Mouse (Mus musculus): ENCODE data around the gene Itpr2. TPM values are rescaled to one million over a fixed set of nuclear protein-coding genes. Genes with fewer than 3 reads are reported as not detected.

Gene Itpr2
- polyA plus RNA-seq, 1 experiment from 2014 or later = 4.1 TPM

GRCm38 (mm10) chr6:146326631-146327030, 175.4 kb downstream of the Itpr2 start:
- H3K9me3 ChIP-seq = no peaks in the 10 kb centered on the region
- no peak overlapping the region for H3K27ac ChIP-seq
- no peak for DNase-seq (ENCODE audit: extremely low spot score, low spot score)
- H3K4me3 ChIP-seq = no peak overlapping the region
- peaks cover 6% of the 10 kb centered on the region; the same call in 1 of the 2 replicates for H3K4me1 ChIP-seq
- WGBS = 92% methylated on average over 8 of the region's 8 CpGs
- no peaks in the 10 kb centered on the region; the same call in 1 of the 2 replicates for H3K36me3 ChIP-seq (replicated peaks)
- no peaks in the 10 kb centered on the region for H3K27me3 ChIP-seq (ENCODE audit: poor library complexity, severe bottlenecking)

- no peaks in the 10 kb centered on the region for H3K9me3 ChIP-seq
- DNase-seq (ENCODE audit: extremely low spot score, low spot score) = no peak
- no peaks in the 10 kb centered on the region for H3K27me3 ChIP-seq (ENCODE audit: poor library complexity, severe bottlenecking)
- H3K4me1 ChIP-seq = peaks cover 6% of the 10 kb centered on the region; the same call in 1 of the 2 replicates
- no peak overlapping the region for H3K4me3 ChIP-seq
- WGBS = 86% methylated on average over 19 of the region's 19 CpGs
- no peaks in the 10 kb centered on the region; the same call in 1 of the 2 replicates for H3K36me3 ChIP-seq (replicated peaks)
- H3K27ac ChIP-seq = no peak overlapping the region
Measured at GRCm38 (mm10) chr6:146324541-146325204, 177.3 kb downstream of the Itpr2 start.

GRCm38 (mm10) chr6:146322555-146322954, 179.5 kb downstream of the Itpr2 start:
- Histone ChIP-seq H3K4me1 (peaks cover 7% of the 10 kb centered on the region; the same call in 1 of the 2 replicates), H3K36me3 (replicated peaks) (no peaks in the 10 kb centered on the region), H3K27ac (no peak overlapping the region), H3K9me3 (no peaks in the 10 kb centered on the region), H3K27me3 (ENCODE audit: poor library complexity, severe bottlenecking) (no peaks in the 10 kb centered on the region), H3K4me3 (no peak overlapping the region)
- DNase-seq (ENCODE audit: extremely low spot score, low spot score) = no peak
- WGBS = 85% methylated on average over 7 of the region's 7 CpGs

- DNase-seq (ENCODE audit: extremely low spot score, low spot score) = no peak
- no peak overlapping the region for H3K4me3 ChIP-seq
- no peaks in the 10 kb centered on the region for H3K36me3 ChIP-seq (replicated peaks)
- no peaks in the 10 kb centered on the region for H3K9me3 ChIP-seq
- H3K4me1 ChIP-seq = peaks cover 13% of the 10 kb centered on the region
- H3K27me3 ChIP-seq (ENCODE audit: poor library complexity, severe bottlenecking) = no peaks in the 10 kb centered on the region
- WGBS = 85% methylated on average over 4 of the region's 4 CpGs
- H3K27ac ChIP-seq = no peak overlapping the region
Measured at GRCm38 (mm10) chr6:146321951-146322350, 180.1 kb downstream of the Itpr2 start.

GRCm38 (mm10) chr6:146316415-146316814, 185.6 kb downstream of the Itpr2 start:
- Histone ChIP-seq H3K27ac (no peak overlapping the region), H3K4me1 (peaks cover 9% of the 10 kb centered on the region), H3K36me3 (replicated peaks) (no peaks in the 10 kb centered on the region), H3K9me3 (no peaks in the 10 kb centered on the region), H3K27me3 (ENCODE audit: poor library complexity, severe bottlenecking) (no peaks in the 10 kb centered on the region), H3K4me3 (no peak overlapping the region)
- 87% methylated on average over 6 of the region's 6 CpGs for WGBS
- DNase-seq (ENCODE audit: extremely low spot score, low spot score) = no peak

- Histone ChIP-seq H3K27ac (no peak overlapping the region), H3K36me3 (replicated peaks) (no peaks in the 10 kb centered on the region), H3K4me3 (no peak overlapping the region), H3K27me3 (ENCODE audit: poor library complexity, severe bottlenecking) (no peaks in the 10 kb centered on the region), H3K9me3 (no peaks in the 10 kb centered on the region), H3K4me1 (peaks cover 9% of the 10 kb centered on the region)
- no peak for DNase-seq (ENCODE audit: extremely low spot score, low spot score)
- 92% methylated on average over 8 of the region's 8 CpGs for WGBS
Measured at GRCm38 (mm10) chr6:146315153-146315552, 186.9 kb downstream of the Itpr2 start.

GRCm38 (mm10) chr6:146314304-146314703, 187.7 kb downstream of the Itpr2 start:
- peaks cover 9% of the 10 kb centered on the region for H3K4me1 ChIP-seq
- 87% methylated on average over 5 of the region's 5 CpGs for WGBS
- H3K9me3 ChIP-seq = no peaks in the 10 kb centered on the region
- H3K4me3 ChIP-seq = no peak overlapping the region
- H3K27ac ChIP-seq = no peak overlapping the region
- H3K27me3 ChIP-seq (ENCODE audit: poor library complexity, severe bottlenecking) = no peaks in the 10 kb centered on the region
- H3K36me3 ChIP-seq (replicated peaks) = no peaks in the 10 kb centered on the region
- no peak for DNase-seq (ENCODE audit: extremely low spot score, low spot score)

GRCm38 (mm10) chr6:146313396-146313795, 188.6 kb downstream of the Itpr2 start:
- DNase-seq (ENCODE audit: extremely low spot score, low spot score) = no peak
- 83% methylated on average over 4 of the region's 4 CpGs for WGBS
- no peaks in the 10 kb centered on the region for H3K9me3 ChIP-seq

GRCm38 (mm10) chr6:146310210-146310609, 191.8 kb downstream of the Itpr2 start:
- Histone ChIP-seq H3K27ac (no peak overlapping the region), H3K27me3 (ENCODE audit: poor library complexity, severe bottlenecking) (no peaks in the 10 kb centered on the region), H3K36me3 (replicated peaks) (no peaks in the 10 kb centered on the region), H3K4me3 (no peak overlapping the region), H3K4me1 (no peaks in the 10 kb centered on the region), H3K9me3 (no peaks in the 10 kb centered on the region)
- WGBS = 90% methylated on average over 2 of the region's 2 CpGs
- no peak for DNase-seq (ENCODE audit: extremely low spot score, low spot score)

More at GRCm38 (mm10) chr6:146313396-146313795, 188.6 kb downstream of the Itpr2 start:
- Histone ChIP-seq H3K27me3 (ENCODE audit: poor library complexity, severe bottlenecking) (no peaks in the 10 kb centered on the region), H3K27ac (no peak overlapping the region), H3K36me3 (replicated peaks) (no peaks in the 10 kb centered on the region), H3K4me1 (peaks cover 9% of the 10 kb centered on the region), H3K4me3 (no peak overlapping the region)

- DNase-seq (ENCODE audit: extremely low spot score, low spot score) = no peak
- H3K36me3 ChIP-seq (replicated peaks) = no peaks in the 10 kb centered on the region
- WGBS = 92% methylated on average over 1 of the region's 1 CpGs
- H3K27ac ChIP-seq = no peak overlapping the region
- no peaks in the 10 kb centered on the region for H3K4me1 ChIP-seq
- H3K4me3 ChIP-seq = no peak overlapping the region
- H3K9me3 ChIP-seq = no peaks in the 10 kb centered on the region
- H3K27me3 ChIP-seq (ENCODE audit: poor library complexity, severe bottlenecking) = no peaks in the 10 kb centered on the region
Measured at GRCm38 (mm10) chr6:146309335-146309734, 192.7 kb downstream of the Itpr2 start.

- no peak for DNase-seq (ENCODE audit: extremely low spot score, low spot score)
- Histone ChIP-seq H3K27ac (no peak overlapping the region), H3K9me3 (no peaks in the 10 kb centered on the region), H3K27me3 (ENCODE audit: poor library complexity, severe bottlenecking) (no peaks in the 10 kb centered on the region), H3K36me3 (replicated peaks) (no peaks in the 10 kb centered on the region), H3K4me1 (peaks cover 2% of the 10 kb centered on the region), H3K4me3 (no peak overlapping the region)
- WGBS = 87% methylated on average over 3 of the region's 3 CpGs
Measured at GRCm38 (mm10) chr6:146305995-146306394, 196.0 kb downstream of the Itpr2 start.

GRCm38 (mm10) chr6:146304088-146304487, 197.9 kb downstream of the Itpr2 start:
- WGBS = 92% methylated on average over 11 of the region's 11 CpGs
- no peaks in the 10 kb centered on the region for H3K9me3 ChIP-seq

GRCm38 (mm10) chr6:146303336-146303735, 198.7 kb downstream of the Itpr2 start:
- Histone ChIP-seq H3K27ac (no peak overlapping the region), H3K4me1 (peaks cover 7% of the 10 kb centered on the region), H3K27me3 (ENCODE audit: poor library complexity, severe bottlenecking) (no peaks in the 10 kb centered on the region), H3K9me3 (peaks cover 4% of the 10 kb centered on the region; the same call in 1 of the 2 replicates), H3K4me3 (no peak overlapping the region), H3K36me3 (replicated peaks) (no peaks in the 10 kb centered on the region)
- no peak for DNase-seq (ENCODE audit: extremely low spot score, low spot score)
- WGBS = 87% methylated on average over 2 of the region's 2 CpGs

More at GRCm38 (mm10) chr6:146304088-146304487, 197.9 kb downstream of the Itpr2 start:
- Histone ChIP-seq H3K4me1 (peaks cover 7% of the 10 kb centered on the region), H3K27me3 (ENCODE audit: poor library complexity, severe bottlenecking) (no peaks in the 10 kb centered on the region), H3K4me3 (no peak overlapping the region), H3K36me3 (replicated peaks) (no peaks in the 10 kb centered on the region), H3K27ac (no peak overlapping the region)
- no peak for DNase-seq (ENCODE audit: extremely low spot score, low spot score)
